Comparison of ENCODE assay signal across 8 mouse cellular contexts in genomic region chr15:8444890-8445597, GRCm38 (mm10). TPM values are rescaled to one million over a fixed set of nuclear protein-coding genes. Genes with fewer than 3 reads are reported as not detected.
DNase-seq lines count a peak whose midpoint lies in the region; ATAC-seq and TF ChIP-seq lines count a peak whose summit lies in the region.

No protein-coding gene starts in this region.

- under 1% methylated on average over 57 of the region's 57 CpGs for WGBS in forebrain, embryonic 10.5 days
- under 1% methylated on average over 55 of the region's 57 CpGs for WGBS in heart, embryonic 15.5 days
- WGBS in liver, embryonic 16.5 days (ENCODE audit: insufficient replicate concordance), result under 1% methylated on average over 56 of the region's 57 CpGs
- under 1% methylated on average over 56 of the region's 57 CpGs for WGBS in neural tube, embryonic 12.5 days
- WGBS in stomach, postnatal 0 days, result under 1% methylated on average over 51 of the region's 57 CpGs

- peak overlapping the region; percentile 100 for H3K9ac ChIP-seq in heart, embryonic 15.5 days
- peak overlapping the region; percentile 100 for H3K9ac ChIP-seq in liver, embryonic 16.5 days (ENCODE audit: low read depth, low read length)
- peak overlapping the region; percentile 99 for H3K9ac ChIP-seq in neural tube, embryonic 12.5 days
- H3K9ac ChIP-seq in stomach, postnatal 0 days (ENCODE audit: low read length), result peak overlapping the region; percentile 90

- peak; percentile 60 for TF ChIP-seq CTCF in E14TG2a.4 (conservative IDR thresholded peaks at IDR 0.05; ENCODE audit: low read length)
- peak; percentile 76 for TF ChIP-seq CTCF in stomach, postnatal 0 days (IDR thresholded peaks at IDR 0.05; ENCODE audit: low read depth)

- H3K9me3 ChIP-seq in E14TG2a.4 (ENCODE audit: low read length), result no peaks in the 10 kb centered on the region
- H3K9me3 ChIP-seq in forebrain, embryonic 10.5 days, result no peaks in the 10 kb centered on the region
- H3K9me3 ChIP-seq in heart, embryonic 15.5 days (replicated peaks), result no peaks in the 10 kb centered on the region
- H3K9me3 ChIP-seq in liver, embryonic 16.5 days (replicated peaks; ENCODE audit: control insufficient read depth, low read length), result no peaks in the 10 kb centered on the region
- H3K9me3 ChIP-seq in neural tube, embryonic 12.5 days, result no peaks in the 10 kb centered on the region
- no peaks in the 10 kb centered on the region for H3K9me3 ChIP-seq in stomach, postnatal 0 days (ENCODE audit: control insufficient read depth, low read length)

- H3K36me3 ChIP-seq in E14TG2a.4 (ENCODE audit: insufficient read depth, low read length), result no peaks in the 10 kb centered on the region
- H3K36me3 ChIP-seq in forebrain, embryonic 10.5 days (replicated peaks), result no peaks in the 10 kb centered on the region
- H3K36me3 ChIP-seq in heart, embryonic 15.5 days, result no peaks in the 10 kb centered on the region
- H3K36me3 ChIP-seq in liver, embryonic 16.5 days (ENCODE audit: control insufficient read depth, insufficient read depth), result no peaks in the 10 kb centered on the region
- no peaks in the 10 kb centered on the region for H3K36me3 ChIP-seq in neural tube, embryonic 12.5 days
- no peaks in the 10 kb centered on the region for H3K36me3 ChIP-seq in stomach, postnatal 0 days (ENCODE audit: control insufficient read depth, insufficient read depth, low read length)

- peaks cover 41% of the 10 kb centered on the region for H3K4me1 ChIP-seq in E14TG2a.4 (replicated peaks; ENCODE audit: low read depth, low read length)
- peaks cover 40% of the 10 kb centered on the region for H3K4me1 ChIP-seq in forebrain, embryonic 10.5 days
- H3K4me1 ChIP-seq in heart, embryonic 15.5 days (replicated peaks), result peaks cover 12% of the 10 kb centered on the region
- H3K4me1 ChIP-seq in liver, embryonic 16.5 days (ENCODE audit: control insufficient read depth, low read depth, low read length), result peaks cover 9% of the 10 kb centered on the region
- H3K4me1 ChIP-seq in neural tube, embryonic 12.5 days, result peaks cover 23% of the 10 kb centered on the region
- no peaks in the 10 kb centered on the region; the same call in 1 of the 2 replicates for H3K4me1 ChIP-seq in stomach, postnatal 0 days (replicated peaks; ENCODE audit: control insufficient read depth, insufficient read depth)

- peak overlapping the region; percentile 98 for H3K4me3 ChIP-seq in E14TG2a.4 (replicated peaks; ENCODE audit: low read length)
- H3K4me3 ChIP-seq in forebrain, embryonic 10.5 days, result peak overlapping the region; percentile 94
- H3K4me3 ChIP-seq in heart, embryonic 15.5 days, result peak overlapping the region; percentile 100
- peak overlapping the region; percentile 99 for H3K4me3 ChIP-seq in liver, embryonic 16.5 days (ENCODE audit: low read depth, low read length)
- H3K4me3 ChIP-seq in neural tube, embryonic 12.5 days, result peak overlapping the region; percentile 97
- peak overlapping the region; percentile 97 for H3K4me3 ChIP-seq in stomach, postnatal 0 days (ENCODE audit: low read depth, low read length)

- no peaks in the 10 kb centered on the region for H3K27me3 ChIP-seq in E14TG2a.4 (ENCODE audit: insufficient read depth, low read length)
- H3K27me3 ChIP-seq in forebrain, embryonic 10.5 days (ENCODE audit: poor library complexity, severe bottlenecking), result no peaks in the 10 kb centered on the region
- H3K27me3 ChIP-seq in heart, embryonic 15.5 days, result no peaks in the 10 kb centered on the region
- no peaks in the 10 kb centered on the region for H3K27me3 ChIP-seq in liver, embryonic 16.5 days (ENCODE audit: control insufficient read depth, insufficient read depth, low read depth, low read length)
- H3K27me3 ChIP-seq in neural tube, embryonic 12.5 days (replicated peaks), result no peaks in the 10 kb centered on the region
- no peaks in the 10 kb centered on the region for H3K27me3 ChIP-seq in stomach, postnatal 0 days (ENCODE audit: control insufficient read depth, insufficient read depth, low read length)

- no peak for TF ChIP-seq EP300 in stomach, postnatal 0 days (optimal IDR thresholded peaks at IDR 0.05)

- H3K4me2 ChIP-seq in heart, embryonic 15.5 days, result peak overlapping the region; percentile 93
- peak overlapping the region; percentile 96 for H3K4me2 ChIP-seq in liver, embryonic 16.5 days (ENCODE audit: low read depth, low read length)
- H3K4me2 ChIP-seq in neural tube, embryonic 12.5 days (replicated peaks), result peak overlapping the region; percentile 93
- H3K4me2 ChIP-seq in stomach, postnatal 0 days (replicated peaks; ENCODE audit: low read depth), result peak overlapping the region; percentile 80

- H3K27ac ChIP-seq in forebrain, embryonic 10.5 days, result peak overlapping the region; percentile 99
- H3K27ac ChIP-seq in heart, embryonic 15.5 days, result peak overlapping the region; percentile 99
- peak overlapping the region; percentile 99 for H3K27ac ChIP-seq in liver, embryonic 16.5 days (ENCODE audit: low read length)
- peak overlapping the region; percentile 98 for H3K27ac ChIP-seq in neural tube, embryonic 12.5 days
- peak overlapping the region; percentile 100 for H3K27ac ChIP-seq in stomach, postnatal 0 days (replicated peaks)

- peak; percentile 65 for ATAC-seq in heart, embryonic 15.5 days (replicated peaks; ENCODE audit: insufficient number of reproducible peaks, insufficient read depth, low FRiP score, low read depth)
- ATAC-seq in liver, embryonic 16.5 days (ENCODE audit: low read depth), result peak; percentile 75
- ATAC-seq in neural tube, embryonic 12.5 days (ENCODE audit: low FRiP score, low read depth), result peak; percentile 70
- peak; percentile 81 for ATAC-seq in stomach, postnatal 0 days (ENCODE audit: low FRiP score, low TSS enrichment)

- peak; percentile 79 for DNase-seq in c-Kit-positive CD71-negative TER-119-negative erythroid progenitor cells, embryonic 14.5 days (ENCODE audit: low read depth)
- DNase-seq in forebrain, embryonic 10.5 days (ENCODE audit: extremely low spot score, low spot score), result peak; percentile 82
- peak; percentile 86 to 93 for DNase-seq in kidney, postnatal 25 days
- peak; percentile 91 for DNase-seq in stomach, postnatal 0 days (ENCODE audit: low spot score)

RNA-seq across cellular contexts. Expression of gene Nipbl, which starts 0.8 kb away (rescaled TPM):
- polyA plus RNA-seq in forebrain, embryonic 10.5 days (2016; fragmentation: Nextera tagmentation; extraction: Ambion mirVana), result 18.5 and 18.8 TPM in 2 replicates
- polyA plus RNA-seq in heart, embryonic 15.5 days (2015; fragmentation: Nextera tagmentation; extraction: Ambion mirVana), result 9.8 and 11.0 TPM in 2 replicates
- polyA plus RNA-seq in liver, embryonic 16.5 days (2015; fragmentation: Nextera tagmentation; extraction: Ambion mirVana), result 6.2 and 6.3 TPM in 2 replicates
- polyA plus RNA-seq in neural tube, embryonic 12.5 days (2016; fragmentation: Nextera tagmentation; extraction: Ambion mirVana), result 21.3 and 21.8 TPM in 2 replicates
- polyA plus RNA-seq in stomach, postnatal 0 days (2015; fragmentation: Nextera tagmentation; extraction: Ambion mirVana), result 8.8 and 9.1 TPM in 2 replicates

Comparison
In these comparisons a context has a peak if more than half of its experiments do, and no peak if none do; other contexts are left out.
1. Peak in every context shown above with its lines: DNase-seq, ATAC-seq, H3K4me3 ChIP-seq and H3K27ac ChIP-seq.